Mouse (Mus musculus): ENCODE data around the gene Pla2g6.
A peak's percentile ranks its signal among the peaks of the same experiment; 100 is the strongest.

Pla2g6 gene

DNA sequence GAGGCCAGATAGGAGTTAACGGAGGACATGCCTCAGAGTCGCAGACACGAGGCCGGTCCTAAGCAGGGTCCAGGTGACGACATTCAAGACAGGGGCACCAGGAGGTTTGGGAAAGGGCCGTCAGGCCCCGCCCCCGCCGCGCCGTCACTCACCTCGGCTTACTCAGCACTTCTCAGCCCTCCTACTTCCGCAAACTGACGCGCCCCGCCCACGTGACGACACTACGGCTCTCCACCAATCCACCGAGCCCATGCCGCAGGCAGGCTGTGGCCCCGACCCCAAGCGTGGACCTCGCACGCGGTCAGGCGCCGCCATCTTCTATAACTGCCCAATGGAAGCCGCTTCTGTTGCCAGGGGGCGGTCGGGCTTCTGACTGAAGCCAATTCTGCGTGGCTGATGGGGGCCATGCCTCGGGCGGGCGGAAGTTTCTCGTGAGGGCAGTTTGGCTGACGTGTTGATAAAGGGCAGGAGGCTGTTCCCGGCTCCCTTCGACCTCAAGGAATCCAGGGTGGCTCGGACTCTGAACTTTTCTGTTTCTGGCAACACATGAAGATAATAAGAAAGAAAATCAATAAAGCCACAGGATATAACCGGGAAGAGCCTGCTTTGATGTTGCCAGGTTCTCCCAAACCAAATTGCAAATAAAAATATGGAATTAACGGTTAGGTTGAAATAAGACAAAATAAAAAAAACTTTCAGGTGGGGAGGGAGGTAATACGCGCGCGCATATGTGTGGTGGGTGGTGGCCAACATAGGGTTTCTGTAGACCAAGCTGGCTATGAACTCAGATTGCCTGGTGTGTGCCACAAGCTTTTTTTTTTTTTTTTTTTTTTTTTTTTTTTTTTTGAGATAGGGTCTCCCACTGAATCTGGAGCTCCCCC, at the start of gene Pla2g6:
Pla2g6 (minus strand) TSS at position 333 of the 881 bp plus-strand sequence.
- DNase-seq (ENCODE audit: low read depth, low spot score), result peak; percentile 97

GRCm38 (mm10) chr15:79377681-79378080, 49.5 kb upstream of the Pla2g6 start:
- no peak for DNase-seq (ENCODE audit: low read depth, low spot score)

GRCm38 (mm10) chr15:79374760-79375159, 46.6 kb upstream of the Pla2g6 start:
- no peak for DNase-seq (ENCODE audit: low read depth, low spot score)

DNA sequence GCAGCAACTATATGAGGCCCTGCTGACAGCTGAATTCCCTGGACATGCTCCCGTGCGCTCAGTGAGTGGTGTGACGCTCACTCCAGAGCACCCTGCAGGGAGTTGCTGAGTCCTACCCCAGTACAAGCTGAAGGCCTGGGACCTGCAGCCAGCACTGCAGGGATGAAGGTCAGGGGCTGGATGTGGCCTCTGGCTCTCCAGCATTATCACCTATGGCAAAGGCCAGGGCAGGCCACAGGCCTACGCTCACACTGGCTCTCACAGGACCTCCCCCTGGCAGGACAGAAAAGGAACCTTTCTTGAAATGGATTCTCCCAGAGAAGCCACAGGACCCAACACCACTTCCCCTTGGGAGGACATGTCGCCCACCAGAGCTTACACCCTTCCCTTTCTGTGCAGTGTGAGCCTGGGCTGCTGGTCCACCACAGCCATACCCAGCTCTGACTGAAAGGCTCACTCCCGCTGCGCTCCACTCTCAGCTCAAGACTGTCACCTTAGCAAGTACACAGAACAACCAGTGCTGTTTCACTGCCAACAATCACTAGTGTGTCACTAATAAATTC, 42.2 kb upstream of the Pla2g6 start:
- DNase-seq (ENCODE audit: low read depth, low spot score), result no peak

DNA sequence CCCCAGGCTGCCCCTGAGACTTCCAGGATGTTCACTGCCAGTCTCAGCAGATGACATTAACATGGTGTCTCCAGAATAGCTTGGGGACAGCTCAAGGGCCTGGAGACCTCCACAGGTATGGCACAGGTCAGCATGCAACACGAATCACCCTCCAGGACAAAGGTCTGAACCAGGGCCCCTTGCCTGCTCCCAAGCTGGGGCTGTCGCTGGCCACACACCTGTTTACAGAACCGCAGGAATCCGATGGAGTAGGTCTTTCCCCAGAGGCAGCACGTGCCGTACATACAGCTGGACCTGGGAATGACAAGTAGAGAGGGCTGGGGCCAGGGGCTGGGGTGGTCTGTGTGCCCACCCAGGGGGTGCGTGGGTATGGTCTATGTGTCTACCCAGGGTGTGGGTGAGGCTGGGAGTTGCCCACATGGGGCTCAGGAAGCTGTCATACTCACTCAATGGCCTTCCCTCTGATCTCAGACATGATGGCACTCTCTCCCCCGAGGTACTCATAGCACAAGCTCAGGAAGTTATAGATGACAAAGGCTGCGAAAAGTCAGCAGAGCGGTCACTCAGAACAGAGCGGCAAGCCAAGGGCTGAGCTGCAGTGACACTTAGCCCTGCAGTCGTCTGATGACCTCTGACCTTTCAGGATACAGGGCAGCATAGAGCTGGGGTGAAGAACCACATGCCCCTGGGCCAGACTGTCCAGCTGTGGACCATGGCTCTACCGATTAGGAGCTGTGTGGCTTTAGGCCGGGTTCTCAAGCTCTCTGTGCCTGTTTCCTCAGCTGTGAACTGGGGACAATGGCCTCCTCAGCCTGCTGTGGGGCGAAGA, 41.5 kb upstream of the Pla2g6 start:
- no peak for DNase-seq (ENCODE audit: low read depth, low spot score)

DNA sequence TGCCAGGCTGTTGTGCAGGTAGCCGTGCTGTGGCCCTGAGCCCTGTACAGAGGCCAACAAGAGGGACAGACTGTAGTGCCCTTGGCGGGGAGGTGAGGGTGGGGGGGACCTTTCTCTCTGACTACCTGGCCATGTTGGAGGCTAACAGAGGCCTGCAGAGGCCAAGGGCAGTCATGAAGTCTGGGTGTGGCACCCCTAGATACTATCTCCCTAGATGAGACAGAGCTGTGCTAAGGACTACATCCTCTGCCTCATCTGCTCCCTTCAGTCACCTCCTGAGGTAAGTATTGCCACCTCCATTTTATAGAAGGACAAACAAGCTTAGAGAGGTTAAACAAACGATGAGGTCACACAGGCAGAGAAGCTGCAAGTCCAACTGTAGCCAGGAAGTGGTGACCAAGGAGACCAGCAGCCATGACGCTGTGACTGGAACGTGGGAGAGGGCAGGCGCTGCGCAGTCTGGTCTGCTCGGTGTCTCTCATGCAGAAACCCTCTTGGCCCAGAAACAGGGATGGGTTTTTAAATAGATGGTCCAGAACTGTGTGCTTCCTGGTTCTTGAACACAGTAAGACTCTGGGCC, 40.8 kb upstream of the Pla2g6 start:
- no peak for DNase-seq (ENCODE audit: low read depth, low spot score)

DNA sequence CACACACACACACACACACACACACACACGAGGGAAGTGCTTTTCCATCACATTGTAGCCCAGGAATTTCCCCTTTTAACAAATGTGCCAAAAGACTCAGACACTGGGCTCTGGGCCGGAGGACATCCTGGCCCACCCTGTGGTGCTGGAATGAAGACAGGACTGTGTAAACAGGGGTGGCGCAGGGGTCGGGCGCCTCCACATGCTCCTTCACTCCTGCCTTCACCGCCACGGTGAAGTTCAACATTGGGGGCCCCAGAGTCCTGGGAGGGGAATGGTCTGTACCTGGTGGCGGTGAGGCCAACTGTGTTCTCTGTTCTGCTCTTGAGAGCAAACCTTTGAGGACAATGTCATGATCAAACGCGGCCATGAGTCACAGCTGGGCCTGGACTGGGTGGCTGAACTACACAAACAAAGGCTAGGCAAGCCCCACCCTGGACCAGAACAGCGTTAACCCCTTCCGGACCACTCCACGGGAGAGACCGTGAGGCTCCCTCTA, 40.2 kb upstream of the Pla2g6 start:
- DNase-seq (ENCODE audit: low read depth, low spot score), result no peak

DNA sequence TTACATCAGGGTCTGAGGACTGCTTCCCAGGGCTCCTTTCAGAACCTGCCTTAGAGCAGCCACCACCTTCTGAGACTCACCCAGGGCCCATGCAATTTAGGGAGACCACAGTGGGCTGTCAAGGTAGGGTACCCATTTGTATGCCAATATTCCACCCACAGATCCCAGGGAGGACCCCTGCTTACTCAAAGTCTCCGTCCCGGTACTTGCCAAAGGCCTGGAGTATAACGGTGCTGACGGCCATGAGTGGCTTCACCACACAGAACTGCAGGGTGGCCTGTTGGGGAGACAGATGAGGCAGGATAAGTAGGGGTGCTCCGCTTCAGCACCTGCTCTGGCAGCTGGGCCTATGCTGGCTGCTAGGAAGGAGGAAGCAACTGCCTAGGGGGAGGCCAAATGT, 38.2 kb upstream of the Pla2g6 start:
- DNase-seq (ENCODE audit: low read depth, low spot score), result no peak

GRCm38 (mm10) chr15:79365068-79365467, 36.9 kb upstream of the Pla2g6 start:
- no peak for DNase-seq (ENCODE audit: low read depth, low spot score)

GRCm38 (mm10) chr15:79364120-79364519, 35.9 kb upstream of the Pla2g6 start:
- DNase-seq (ENCODE audit: low read depth, low spot score), result no peak

GRCm38 (mm10) chr15:79361023-79361422, 32.8 kb upstream of the Pla2g6 start:
- no peak for DNase-seq (ENCODE audit: low read depth, low spot score)

GRCm38 (mm10) chr15:79360371-79360770, 32.2 kb upstream of the Pla2g6 start:
- peak; percentile 45 for DNase-seq (ENCODE audit: low read depth, low spot score)

- no peak for DNase-seq (ENCODE audit: low read depth, low spot score)
Measured at GRCm38 (mm10) chr15:79359954-79360353, 31.8 kb upstream of the Pla2g6 start.

- no peak for DNase-seq (ENCODE audit: low read depth, low spot score)
Measured at GRCm38 (mm10) chr15:79357974-79358690, 29.9 kb upstream of the Pla2g6 start.

DNA sequence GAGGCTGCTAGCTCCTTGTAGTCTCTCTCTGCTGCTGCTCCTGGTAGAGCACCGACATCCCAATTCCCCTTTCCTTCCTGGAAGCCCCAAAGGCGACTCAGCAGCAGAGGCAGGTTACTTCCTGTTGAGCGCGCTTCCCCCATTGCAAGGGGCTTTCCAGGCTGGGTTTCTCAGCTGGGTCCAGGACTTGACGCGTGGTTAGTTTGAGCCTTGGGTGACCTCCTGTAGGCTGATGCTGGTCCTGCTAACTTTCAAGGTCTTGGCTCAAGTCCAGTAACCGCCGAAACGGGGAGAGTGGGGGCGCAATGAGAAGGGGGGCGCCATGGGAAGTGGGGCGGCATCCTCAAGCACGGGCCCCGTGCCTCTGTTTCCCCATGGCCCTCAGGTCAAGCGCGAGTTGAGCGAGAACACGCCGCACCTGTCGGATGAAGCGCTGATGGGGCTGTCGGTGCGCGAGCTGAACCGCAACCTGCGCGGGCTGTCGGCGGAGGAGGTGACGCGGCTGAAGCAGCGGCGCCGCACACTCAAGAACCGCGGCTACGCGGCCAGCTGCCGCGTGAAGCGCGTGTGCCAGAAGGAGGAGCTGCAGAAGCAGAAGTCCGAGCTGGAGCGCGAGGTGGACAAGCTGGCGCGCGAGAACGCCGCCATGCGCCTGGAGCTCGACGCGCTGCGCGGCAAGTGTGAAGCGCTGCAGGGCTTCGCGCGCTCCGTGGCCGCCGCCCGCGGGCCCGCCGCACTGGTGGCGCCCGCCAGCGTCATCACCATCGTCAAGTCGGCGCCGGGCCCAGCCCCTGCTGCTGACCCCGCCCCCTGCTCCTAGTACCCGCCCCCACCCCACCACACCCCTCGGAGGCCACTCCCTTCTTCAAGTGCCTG, 29.1 kb upstream of the Pla2g6 start:
- DNase-seq (ENCODE audit: low read depth, low spot score), result peak; percentile 38

GRCm38 (mm10) chr15:79356481-79356880, 28.3 kb upstream of the Pla2g6 start:
- no peak for DNase-seq (ENCODE audit: low read depth, low spot score)

GRCm38 (mm10) chr15:79354619-79355018, 26.4 kb upstream of the Pla2g6 start:
- no peak for DNase-seq (ENCODE audit: low read depth, low spot score)

- DNase-seq (ENCODE audit: low read depth, low spot score), result no peak
Measured at GRCm38 (mm10) chr15:79353690-79354305, 25.6 kb upstream of the Pla2g6 start.

DNA sequence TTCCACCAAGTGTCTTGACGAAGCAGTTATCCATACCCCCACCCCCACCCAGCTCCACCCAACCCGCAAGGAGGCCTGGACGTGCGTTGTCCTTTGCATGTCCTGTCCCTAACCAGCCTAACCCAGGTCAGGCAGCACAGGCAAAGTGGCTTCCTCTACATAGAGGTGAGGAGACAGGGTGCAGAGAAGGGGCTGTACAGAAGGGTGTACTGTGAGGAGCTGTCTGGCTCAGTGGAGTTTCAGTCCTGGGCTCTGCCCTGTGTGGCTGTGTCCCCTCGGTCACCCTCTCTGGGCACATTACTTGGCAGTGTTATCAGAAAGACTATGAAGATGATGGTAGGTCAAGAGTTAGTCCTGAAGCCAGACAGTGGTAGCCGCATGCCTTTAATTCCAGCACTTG, 24.3 kb upstream of the Pla2g6 start:
- no peak for DNase-seq (ENCODE audit: low read depth, low spot score)

- DNase-seq (ENCODE audit: low read depth, low spot score), result no peak
Measured at GRCm38 (mm10) chr15:79351331-79351767, 23.2 kb upstream of the Pla2g6 start.

Data from telencephalon, adult 2 months (tissue).